Mouse (Mus musculus): ENCODE results near the gene Tmem121b. TPM values are rescaled to one million over a fixed set of nuclear protein-coding genes. Genes with fewer than 3 reads are reported as not detected.
A peak's percentile ranks its signal among the peaks of the same experiment; 100 is the strongest.

Gene Tmem121b
- total RNA-seq, 2 experiments from 2014 or later, result 44.8 to 45.3 TPM

GRCm38 (mm10) chr6:120466609-120467329 lies 26.8 kb downstream of the Tmem121b start:
- no peak for DNase-seq (ENCODE audit: extremely low spot score in 1 of 2, low spot score in 1 of 2)

GRCm38 (mm10) chr6:120465393-120465792 lies 28.2 kb downstream of the Tmem121b start:
- DNase-seq (ENCODE audit: extremely low spot score in 1 of 2, low spot score in 1 of 2), result no peak

GRCm38 (mm10) chr6:120464406-120464939 lies 29.1 kb downstream of the Tmem121b start:
- no peak for DNase-seq (ENCODE audit: extremely low spot score in 1 of 2, low spot score in 1 of 2)

GRCm38 (mm10) chr6:120463884-120464283 lies 29.7 kb downstream of the Tmem121b start:
- no peak for DNase-seq (ENCODE audit: extremely low spot score in 1 of 2, low spot score in 1 of 2)

GRCm38 (mm10) chr6:120463086-120463871 lies 30.3 kb downstream of the Tmem121b start, which contains the start of gene Il17ra:
Gene Il17ra, plus strand, starts transcription at chr6:120463247.
- DNase-seq (ENCODE audit: extremely low spot score in 1 of 2, low spot score in 1 of 2), result peak in 1 of 2 experiments; percentile 50

GRCm38 (mm10) chr6:120462251-120462650 lies 31.4 kb downstream of the Tmem121b start:
- DNase-seq (ENCODE audit: extremely low spot score in 1 of 2, low spot score in 1 of 2), result no peak

- no peak for DNase-seq (ENCODE audit: extremely low spot score in 1 of 2, low spot score in 1 of 2)
Observed at GRCm38 (mm10) chr6:120461217-120461616, 32.4 kb downstream of the Tmem121b start.

- DNase-seq (ENCODE audit: extremely low spot score in 1 of 2, low spot score in 1 of 2), result no peak
Observed at GRCm38 (mm10) chr6:120457751-120458150, 35.9 kb downstream of the Tmem121b start.

- DNase-seq (ENCODE audit: extremely low spot score in 1 of 2, low spot score in 1 of 2), result no peak
Observed at GRCm38 (mm10) chr6:120457074-120457473, 36.5 kb downstream of the Tmem121b start.

- DNase-seq (ENCODE audit: extremely low spot score in 1 of 2, low spot score in 1 of 2), result no peak
Observed at GRCm38 (mm10) chr6:120454627-120455077, 39.0 kb downstream of the Tmem121b start.

GRCm38 (mm10) chr6:120453556-120453955 lies 40.1 kb downstream of the Tmem121b start:
- no peak for DNase-seq (ENCODE audit: extremely low spot score in 1 of 2, low spot score in 1 of 2)

- DNase-seq (ENCODE audit: extremely low spot score in 1 of 2, low spot score in 1 of 2), result no peak
Observed at GRCm38 (mm10) chr6:120453103-120453445, 40.5 kb downstream of the Tmem121b start.

- DNase-seq (ENCODE audit: extremely low spot score in 1 of 2, low spot score in 1 of 2), result no peak
Observed at GRCm38 (mm10) chr6:120452384-120453102, 41.1 kb downstream of the Tmem121b start.

- no peak for DNase-seq (ENCODE audit: extremely low spot score in 1 of 2, low spot score in 1 of 2)
Observed at GRCm38 (mm10) chr6:120450208-120450607, 43.4 kb downstream of the Tmem121b start.

- no peak for DNase-seq (ENCODE audit: extremely low spot score in 1 of 2, low spot score in 1 of 2)
Observed at GRCm38 (mm10) chr6:120443363-120444355, 49.9 kb downstream of the Tmem121b start.

- DNase-seq (ENCODE audit: extremely low spot score in 1 of 2, low spot score in 1 of 2), result no peak
Observed at GRCm38 (mm10) chr6:120442171-120442749, 51.3 kb downstream of the Tmem121b start.

Measured in layer of hippocampus, postnatal 25 days (tissue).